Mouse (Mus musculus) spleen, adult 2 months (tissue): ENCODE data around the gene Cachd1.

Experiments used
- CTCF ChIP-seq: fragments of 200-500 bp; IDR thresholded peaks from 2 replicates; pipeline ENCODE4 v1.5.1; 2011; ENCODE audit warnings: mild to moderate bottlenecking, inconsistent platforms; ENCODE audit not compliant: insufficient read depth, insufficient read length, insufficient replicate concordance; ENCODE audit errors: extremely low read depth
- POLR2A ChIP-seq: fragments of 200-500 bp; IDR thresholded peaks from 2 replicates; pipeline ENCODE4 v1.6.1; 2011; ENCODE audit warnings: low read depth, low read length, inconsistent platforms

GRCm38 (mm10) chr4:100950316-100950715, 173.8 kb downstream of the Cachd1 start:
- TF ChIP-seq CTCF, result no peak
- TF ChIP-seq POLR2A, result no peak
